Mouse (Mus musculus) ES-E14 (cell line): ENCODE measurements around the gene Spred3. TPM values are rescaled to one million over a fixed set of nuclear protein-coding genes. Genes with fewer than 3 reads are reported as not detected.
"Not testable (repeated sequence)": the region's sequence is repeated elsewhere in the genome, so short reads cannot be mapped to it uniquely, and the experiment has no call there.

ENCODE experiments used
- DNase-seq: peaks from one replicate; pipeline ENCODE4 v3.0.0-alpha.2; 2013; ENCODE audit warnings: low read depth, low spot score
- H3K27ac ChIP-seq: 2 replicates; pipeline ENCODE4 v1.5.1; 2012; ENCODE audit warnings: low read depth, mild to moderate bottlenecking, low read length, moderate library complexity, mixed read lengths; ENCODE audit not compliant: poor library complexity, insufficient read depth, severe bottlenecking
- H3K36me3 ChIP-seq: 2 replicates; pipeline ENCODE4 v1.6.1; 2012; ENCODE audit warnings: mild to moderate bottlenecking, low read length, moderate library complexity, mixed read lengths; ENCODE audit not compliant: control insufficient read depth, poor library complexity, insufficient read depth, severe bottlenecking
- H3K4me1 ChIP-seq, 2 experiments: fragments of 150-350 bp in 1 of 2; sonication (generic) in 1 of 2; 2 replicates each; pipeline ENCODE4 v1.6.1; 2012; ENCODE audit warnings: low read length in 2 of 2, mild to moderate bottlenecking in 1 of 2, mixed read lengths in 1 of 2; ENCODE audit not compliant: control insufficient read depth in 2 of 2, insufficient read depth in 2 of 2, poor library complexity in 1 of 2
- H3K4me3 ChIP-seq, 2 experiments: fragments of 150-350 bp in 1 of 2; sonication (generic) in 1 of 2; 2 replicates each; pipeline ENCODE4 v1.5.1; 2012; ENCODE audit warnings: low read length in 2 of 2, low read depth in 1 of 2, mild to moderate bottlenecking in 1 of 2, mixed read lengths in 1 of 2; ENCODE audit not compliant: insufficient read depth in 1 of 2, poor library complexity in 1 of 2, severe bottlenecking in 1 of 2
- H3K9ac ChIP-seq: 2 replicates; pipeline ENCODE4 v1.6.1; 2012; ENCODE audit warnings: low read depth, mild to moderate bottlenecking, low read length, mixed read lengths; ENCODE audit not compliant: poor library complexity, insufficient read depth, severe bottlenecking
- H3K9me3 ChIP-seq: fragments of 150-350 bp; sonication (generic); 2 replicates; pipeline ENCODE4 v1.6.1; 2012; ENCODE audit warnings: low read depth, mild to moderate bottlenecking, low read length; ENCODE audit not compliant: control insufficient read depth, insufficient read depth
- CHD2 ChIP-seq: IDR thresholded peaks from 2 replicates; pipeline ENCODE4 v1.6.1; 2014; ENCODE audit warnings: mild to moderate bottlenecking, low read depth, low read length, inconsistent platforms
- HCFC1 ChIP-seq: IDR thresholded peaks from 2 replicates; pipeline ENCODE4 v1.6.1; 2012; ENCODE audit warnings: low read length, inconsistent platforms, borderline replicate concordance; ENCODE audit not compliant: insufficient read depth
- MAFK ChIP-seq: IDR thresholded peaks from 2 replicates; pipeline ENCODE4 v1.6.1; 2014; ENCODE audit warnings: mild to moderate bottlenecking, low read depth, low read length, inconsistent platforms; ENCODE audit not compliant: insufficient read depth
- ZC3H11A ChIP-seq: IDR thresholded peaks from 2 replicates; pipeline ENCODE4 v1.6.1; 2012; ENCODE audit warnings: low read depth, mild to moderate bottlenecking, inconsistent platforms, low read length, borderline replicate concordance
- ZNF384 ChIP-seq: IDR thresholded peaks from 2 replicates; pipeline ENCODE4 v1.6.1; 2012; ENCODE audit warnings: low read depth, low read length, inconsistent platforms
- in situ Hi-C, 2 experiments: fragments of 600-800 bp; cut with MboI; formaldehyde crosslinking; loops; one replicate each; pipeline ENCODE4 v1.15.1; 2025; ENCODE audit warnings: low sequenced_read_pairs in 2 of 2, inconsistent platforms in 1 of 2; ENCODE audit not compliant: unreplicated experiment in 2 of 2
- total RNA-seq: library from RNA; depleted of rRNA; stranded (reverse); fragments of 300-350 nt; gene quantifications from 2 replicates; pipeline ENCODE4 v1.2.3, GENCODE M21; 2012; rRNA removed

The Spred3 gene
- 5.1 and 6.2 TPM in 2 replicates for total RNA-seq

- H3K9ac ChIP-seq, result peak within 1 kb of the TSS; percentile 74
- H3K36me3 ChIP-seq, result peaks cover 20% of the 10 kb centered on the region
- in situ Hi-C loops, result no loop called here
- peak within 1 kb of the TSS; percentile 62 for H3K27ac ChIP-seq
- no peak for DNase-seq
- no peaks in the 10 kb centered on the region for H3K9me3 ChIP-seq
- H3K4me3 ChIP-seq, result peak within 1 kb of the TSS; percentile 71 to 99
- TF ChIP-seq ZNF384, result no peak
- no peak for TF ChIP-seq ZC3H11A
- TF ChIP-seq HCFC1, result no peak
- TF ChIP-seq CHD2, result no peak
- TF ChIP-seq MAFK, result no peak
- peaks cover 4 to 25% of the 10 kb centered on the region in 2 experiments; a peak in 3 of 4 replicates for H3K4me1 ChIP-seq
Observed at GRCm38 (mm10) chr7:29170066-29170754, at the start of gene Spred3, which contains the start of gene Ggn. Spred3 (minus strand) TSS chr7:29170411. Ggn (plus strand) TSS chr7:29170210.

GRCm38 (mm10) chr7:29214846-29215245 is 44.6 kb upstream of the Spred3 start:
- no peaks in the 10 kb centered on the region for H3K36me3 ChIP-seq
- in situ Hi-C loops, result no loop called here
- peak; percentile 62 for DNase-seq
- H3K9ac ChIP-seq, result no peak overlapping the region
- peak; percentile 84 for TF ChIP-seq HCFC1
- TF ChIP-seq ZC3H11A, result no peak
- no peaks in the 10 kb centered on the region for H3K9me3 ChIP-seq
- no peak overlapping the region for H3K4me3 ChIP-seq
- no peak overlapping the region for H3K27ac ChIP-seq
- H3K4me1 ChIP-seq, result peaks cover 0 to 1% of the 10 kb centered on the region in 2 experiments; a peak in 1 of 4 replicates

- in situ Hi-C loops, result no loop called here
- peaks cover 0 to 1% of the 10 kb centered on the region in 2 experiments; a peak in 1 of 4 replicates for H3K4me1 ChIP-seq
- no peak overlapping the region for H3K27ac ChIP-seq
- peak overlapping the region in 1 of 2 experiments; percentile 40; a peak in 1 of 4 replicates for H3K4me3 ChIP-seq
- DNase-seq, result no peak
- H3K9me3 ChIP-seq, result no peaks in the 10 kb centered on the region
- H3K9ac ChIP-seq, result no peak overlapping the region
- TF ChIP-seq HCFC1 (no peak), ZNF384 (no peak), MAFK (no peak), ZC3H11A (no peak), CHD2 (no peak)
- H3K36me3 ChIP-seq, result no peaks in the 10 kb centered on the region
Observed at GRCm38 (mm10) chr7:29214236-29214635, 44.0 kb upstream of the Spred3 start.

- Histone ChIP-seq H3K4me3 (peak within 1 kb of the TSS; percentile 26 to 60; a peak in 3 of 4 replicates), H3K9ac (no peak within 1 kb of the TSS), H3K4me1 (peaks cover 0 to 1% of the 10 kb centered on the region in 2 experiments; a peak in 1 of 4 replicates), H3K27ac (no peak within 1 kb of the TSS), H3K36me3 (no peaks in the 10 kb centered on the region), H3K9me3 (no peaks in the 10 kb centered on the region)
- in situ Hi-C loops, result no loop called here
- TF ChIP-seq HCFC1, result peak; percentile 81
- no peak for TF ChIP-seq ZC3H11A
- DNase-seq, result peak; percentile 97
Observed at GRCm38 (mm10) chr7:29213675-29214082, 43.5 kb upstream of the Spred3 start, which contains the start of gene Catsperg1. Catsperg1 (minus strand) TSS chr7:29214035.

GRCm38 (mm10) chr7:29212775-29213560 is 42.8 kb upstream of the Spred3 start:
- Histone ChIP-seq H3K9ac (0 out of 2 replicates have a peak overlapping the region, but pooled peaks have one; percentile 14), H3K4me3 (peak overlapping the region; percentile 26 to 60; a peak in 3 of 4 replicates), H3K27ac (peak overlapping the region; percentile 18; the same call in 1 of the 2 replicates)
- H3K4me1 ChIP-seq, in situ Hi-C loops, DNase-seq, H3K36me3 ChIP-seq, H3K9me3 ChIP-seq: not testable (repeated sequence)
